Mouse (Mus musculus): ENCODE measurements around the gene Olfr535. TPM values are rescaled to one million over a fixed set of nuclear protein-coding genes. Genes with fewer than 3 reads are reported as not detected.
"Not testable (repeated sequence)": the region's sequence is repeated elsewhere in the genome, so short reads cannot be mapped to it uniquely, and the experiment has no call there.

Olfr535 gene
- polyA plus RNA-seq, 2 experiments: not detected

- no peaks in the 10 kb centered on the region; the same call in 1 of the 2 replicates for H3K9me3 ChIP-seq (ENCODE audit: control insufficient read depth, low read length)
- DNase-seq (ENCODE audit: low spot score) (no peak), ATAC-seq (ENCODE audit: low FRiP score, low read depth) (no peak)
- H3K36me3 ChIP-seq (ENCODE audit: control insufficient read depth, insufficient read depth, low read length): no peaks in the 10 kb centered on the region
- no peak overlapping the region for H3K9ac ChIP-seq (ENCODE audit: low read depth, low read length, severe bottlenecking)
- WGBS: 12% methylated on average over 2 of the region's 2 CpGs
- H3K4me1 ChIP-seq (ENCODE audit: control insufficient read depth, insufficient read depth, low read length): no peaks in the 10 kb centered on the region
- no peak for TF ChIP-seq POLR2A (IDR thresholded peaks at IDR 0.05; ENCODE audit: borderline replicate concordance, extremely low read depth, insufficient read depth, insufficient read length)
- no peaks in the 10 kb centered on the region for H3K27me3 ChIP-seq (ENCODE audit: control insufficient read depth, insufficient read depth, low read length)
- no peak overlapping the region for H3K27ac ChIP-seq (replicated peaks; ENCODE audit: low read depth, low read length)
- H3K4me3 ChIP-seq (replicated peaks; ENCODE audit: low read length): no peak overlapping the region
- no peak overlapping the region for H3K4me2 ChIP-seq (replicated peaks; ENCODE audit: low read depth, low read length, severe bottlenecking)
Observed at GRCm38 (mm10) chr7:140494231-140494630, 10.2 kb downstream of the Olfr535 start.

- no peaks in the 10 kb centered on the region for H3K9me3 ChIP-seq (ENCODE audit: control insufficient read depth, low read length)
- no peak overlapping the region for H3K4me2 ChIP-seq (replicated peaks; ENCODE audit: low read depth, low read length, severe bottlenecking)
- no peak for DNase-seq (ENCODE audit: low spot score)
- TF ChIP-seq POLR2A (IDR thresholded peaks at IDR 0.05; ENCODE audit: borderline replicate concordance, extremely low read depth, insufficient read depth, insufficient read length): no peak
- no peak for ATAC-seq (ENCODE audit: low FRiP score, low read depth)
- H3K4me3 ChIP-seq (replicated peaks; ENCODE audit: low read length): no peak overlapping the region
- no peaks in the 10 kb centered on the region for H3K27me3 ChIP-seq (ENCODE audit: control insufficient read depth, insufficient read depth, low read length)
- H3K4me1 ChIP-seq (ENCODE audit: control insufficient read depth, insufficient read depth, low read length): no peaks in the 10 kb centered on the region
- H3K9ac ChIP-seq (ENCODE audit: low read depth, low read length, severe bottlenecking): no peak overlapping the region
- H3K27ac ChIP-seq (replicated peaks; ENCODE audit: low read depth, low read length): no peak overlapping the region
- no peaks in the 10 kb centered on the region for H3K36me3 ChIP-seq (ENCODE audit: control insufficient read depth, insufficient read depth, low read length)
Observed at GRCm38 (mm10) chr7:140494702-140495101, 10.7 kb downstream of the Olfr535 start.

- DNase-seq (ENCODE audit: low spot score); H3K4me2 ChIP-seq (replicated peaks; ENCODE audit: low read depth, low read length, severe bottlenecking); H3K27ac ChIP-seq (replicated peaks; ENCODE audit: low read depth, low read length); H3K27me3 ChIP-seq (ENCODE audit: control insufficient read depth, insufficient read depth, low read length); H3K36me3 ChIP-seq (ENCODE audit: control insufficient read depth, insufficient read depth, low read length); H3K4me1 ChIP-seq (ENCODE audit: control insufficient read depth, insufficient read depth, low read length); H3K4me3 ChIP-seq (replicated peaks; ENCODE audit: low read length); ATAC-seq (ENCODE audit: low FRiP score, low read depth); H3K9me3 ChIP-seq (ENCODE audit: control insufficient read depth, low read length); H3K9ac ChIP-seq (ENCODE audit: low read depth, low read length, severe bottlenecking): not testable (repeated sequence)
- 77% methylated on average over 1 of the region's 2 CpGs for WGBS
Observed at GRCm38 (mm10) chr7:140507346-140508021, 23.5 kb downstream of the Olfr535 start, which contains the start of gene Olfr536. Gene Olfr536, minus strand, starts transcription at chr7:140507396.

- 75% methylated on average over 2 of the region's 2 CpGs for WGBS
- H3K4me1 ChIP-seq (ENCODE audit: control insufficient read depth, insufficient read depth, low read length): no peaks in the 10 kb centered on the region
- DNase-seq (ENCODE audit: low spot score) (no peak), ATAC-seq (ENCODE audit: low FRiP score, low read depth) (no peak)
- H3K27me3 ChIP-seq (ENCODE audit: control insufficient read depth, insufficient read depth, low read length): no peaks in the 10 kb centered on the region
- H3K9ac ChIP-seq (ENCODE audit: low read depth, low read length, severe bottlenecking): no peak overlapping the region
- no peak overlapping the region for H3K4me2 ChIP-seq (replicated peaks; ENCODE audit: low read depth, low read length, severe bottlenecking)
- no peaks in the 10 kb centered on the region for H3K9me3 ChIP-seq (ENCODE audit: control insufficient read depth, low read length)
- TF ChIP-seq POLR2A (IDR thresholded peaks at IDR 0.05; ENCODE audit: borderline replicate concordance, extremely low read depth, insufficient read depth, insufficient read length): no peak
- H3K4me3 ChIP-seq (replicated peaks; ENCODE audit: low read length): no peak overlapping the region
- no peaks in the 10 kb centered on the region for H3K36me3 ChIP-seq (ENCODE audit: control insufficient read depth, insufficient read depth, low read length)
- H3K27ac ChIP-seq (replicated peaks; ENCODE audit: low read depth, low read length): no peak overlapping the region
Observed at GRCm38 (mm10) chr7:140539746-140540145, 55.7 kb downstream of the Olfr535 start.

Other genes starting within 250 kb of the Olfr535 start
- 0.01 and 0.03 TPM in 2 replicates for gene 5830411N06Rik, start 236.9 kb upstream of the Olfr535 start, polyA plus RNA-seq (2012; rRNA removed)
- gene 5830411N06Rik, start 236.9 kb upstream of the Olfr535 start, polyA plus RNA-seq (2014; fragmentation: Nextera tagmentation; extraction: Ambion mirVana): not detected in 2 replicates
- gene Olfr525, start 163.4 kb upstream of the Olfr535 start, polyA plus RNA-seq (2012; rRNA removed): not detected in 2 replicates
- gene Olfr525, start 163.4 kb upstream of the Olfr535 start, polyA plus RNA-seq (2014; fragmentation: Nextera tagmentation; extraction: Ambion mirVana): not detected in 2 replicates
- gene Olfr527, start 150.2 kb upstream of the Olfr535 start, polyA plus RNA-seq (2012; rRNA removed): not detected in 2 replicates
- gene Olfr527, start 150.2 kb upstream of the Olfr535 start, polyA plus RNA-seq (2014; fragmentation: Nextera tagmentation; extraction: Ambion mirVana): not detected in 2 replicates
- gene Olfr60, start 122.5 kb upstream of the Olfr535 start, polyA plus RNA-seq (2012; rRNA removed): not detected in 2 replicates
- gene Olfr60, start 122.5 kb upstream of the Olfr535 start, polyA plus RNA-seq (2014; fragmentation: Nextera tagmentation; extraction: Ambion mirVana): not detected in 2 replicates
- not detected in 2 replicates for gene Olfr530, start 107.9 kb upstream of the Olfr535 start, polyA plus RNA-seq (2012; rRNA removed)
- not detected in 2 replicates for gene Olfr530, start 107.9 kb upstream of the Olfr535 start, polyA plus RNA-seq (2014; fragmentation: Nextera tagmentation; extraction: Ambion mirVana)
- gene Olfr531, start 81.3 kb upstream of the Olfr535 start, polyA plus RNA-seq (2012; rRNA removed): not detected in 2 replicates
- gene Olfr531, start 81.3 kb upstream of the Olfr535 start, polyA plus RNA-seq (2014; fragmentation: Nextera tagmentation; extraction: Ambion mirVana): not detected in 2 replicates
- gene Olfr532, start 62.6 kb upstream of the Olfr535 start, polyA plus RNA-seq (2012; rRNA removed): not detected in 2 replicates
- not detected in 2 replicates for gene Olfr532, start 62.6 kb upstream of the Olfr535 start, polyA plus RNA-seq (2014; fragmentation: Nextera tagmentation; extraction: Ambion mirVana)
- not detected in 2 replicates for gene Olfr533, start 20.8 kb upstream of the Olfr535 start, polyA plus RNA-seq (2012; rRNA removed)
- gene Olfr533, start 20.8 kb upstream of the Olfr535 start, polyA plus RNA-seq (2014; fragmentation: Nextera tagmentation; extraction: Ambion mirVana): not detected in 2 replicates
- not detected in 2 replicates for gene Olfr536, start 23.2 kb downstream of the Olfr535 start, polyA plus RNA-seq (2012; rRNA removed)
- gene Olfr536, start 23.2 kb downstream of the Olfr535 start, polyA plus RNA-seq (2014; fragmentation: Nextera tagmentation; extraction: Ambion mirVana): not detected in 2 replicates
- not detected in 2 replicates for gene Olfr538, start 83.7 kb downstream of the Olfr535 start, polyA plus RNA-seq (2012; rRNA removed)
- gene Olfr538, start 83.7 kb downstream of the Olfr535 start, polyA plus RNA-seq (2014; fragmentation: Nextera tagmentation; extraction: Ambion mirVana): not detected in 2 replicates
- not detected in 2 replicates for gene Olfr46, start 117.1 kb downstream of the Olfr535 start, polyA plus RNA-seq (2012; rRNA removed)
- gene Olfr46, start 117.1 kb downstream of the Olfr535 start, polyA plus RNA-seq (2014; fragmentation: Nextera tagmentation; extraction: Ambion mirVana): not detected in 2 replicates
- not detected in 2 replicates for gene Olfr61, start 144.8 kb downstream of the Olfr535 start, polyA plus RNA-seq (2012; rRNA removed)
- not detected in 2 replicates for gene Olfr61, start 144.8 kb downstream of the Olfr535 start, polyA plus RNA-seq (2014; fragmentation: Nextera tagmentation; extraction: Ambion mirVana)
- not detected in 2 replicates for gene Olfr53, start 162.2 kb downstream of the Olfr535 start, polyA plus RNA-seq (2012; rRNA removed)
- gene Olfr53, start 162.2 kb downstream of the Olfr535 start, polyA plus RNA-seq (2014; fragmentation: Nextera tagmentation; extraction: Ambion mirVana): not detected in 2 replicates
- 0.19 and 0.20 TPM in 2 replicates for gene Olfr539, start 175.7 kb downstream of the Olfr535 start, polyA plus RNA-seq (2012; rRNA removed)
- 0.03 TPM in 1 of 2 replicates, not detected in the other for gene Olfr539, start 175.7 kb downstream of the Olfr535 start, polyA plus RNA-seq (2014; fragmentation: Nextera tagmentation; extraction: Ambion mirVana)
- 0.04 and 0.06 TPM in 2 replicates for gene Olfr45, start 197.7 kb downstream of the Olfr535 start, polyA plus RNA-seq (2012; rRNA removed)
- not detected in 2 replicates for gene Olfr45, start 197.7 kb downstream of the Olfr535 start, polyA plus RNA-seq (2014; fragmentation: Nextera tagmentation; extraction: Ambion mirVana)
- gene Olfr541, start 213.1 kb downstream of the Olfr535 start, polyA plus RNA-seq (2012; rRNA removed): not detected in 2 replicates
- gene Olfr541, start 213.1 kb downstream of the Olfr535 start, polyA plus RNA-seq (2014; fragmentation: Nextera tagmentation; extraction: Ambion mirVana): not detected in 2 replicates